Mouse (Mus musculus): Measurements from ENCODE around the gene Drap1. TPM values are rescaled to one million over a fixed set of nuclear protein-coding genes. Genes with fewer than 3 reads are reported as not detected.

Gene Drap1
- polyA plus RNA-seq, 1 experiment from 2014 or later = 108 TPM

Other genes with a start within 250 kb of the Drap1 start
- 17.2 and 19.7 TPM in 2 replicates for gene Pacs1, start 151.9 kb downstream of the Drap1 start, polyA plus RNA-seq (2016; fragmentation: Nextera tagmentation; extraction: Ambion mirVana)
- gene Sf3b2, start 129.5 kb downstream of the Drap1 start, polyA plus RNA-seq (2016; fragmentation: Nextera tagmentation; extraction: Ambion mirVana) = 183 and 187 TPM in 2 replicates
- gene Gal3st3, start 126.6 kb downstream of the Drap1 start, polyA plus RNA-seq (2016; fragmentation: Nextera tagmentation; extraction: Ambion mirVana) = 0.29 and 0.54 TPM in 2 replicates
- gene Catsper1, start 89.2 kb downstream of the Drap1 start, polyA plus RNA-seq (2016; fragmentation: Nextera tagmentation; extraction: Ambion mirVana) = not detected in 2 replicates
- not detected in 2 replicates for gene Cst6, start 75.4 kb downstream of the Drap1 start, polyA plus RNA-seq (2016; fragmentation: Nextera tagmentation; extraction: Ambion mirVana)
- gene Eif1ad, start 58.2 kb downstream of the Drap1 start, polyA plus RNA-seq (2016; fragmentation: Nextera tagmentation; extraction: Ambion mirVana) = 50.3 and 54.0 TPM in 2 replicates
- gene Banf1, start 57.8 kb downstream of the Drap1 start, polyA plus RNA-seq (2016; fragmentation: Nextera tagmentation; extraction: Ambion mirVana) = 365 and 372 TPM in 2 replicates
- 69.9 and 72.5 TPM in 2 replicates for gene Sart1, start 36.3 kb downstream of the Drap1 start, polyA plus RNA-seq (2016; fragmentation: Nextera tagmentation; extraction: Ambion mirVana)
- 0.22 TPM in 1 of 2 replicates, not detected in the other for gene Tsga10ip, start 22.5 kb downstream of the Drap1 start, polyA plus RNA-seq (2016; fragmentation: Nextera tagmentation; extraction: Ambion mirVana)
- gene AI837181, start 165 bp upstream of the Drap1 start, polyA plus RNA-seq (2016; fragmentation: Nextera tagmentation; extraction: Ambion mirVana) = 21.8 and 24.0 TPM in 2 replicates
- gene Fosl1, start 22.6 kb upstream of the Drap1 start, polyA plus RNA-seq (2016; fragmentation: Nextera tagmentation; extraction: Ambion mirVana) = not detected in 2 replicates
- 4.1 and 4.8 TPM in 2 replicates for gene Ccdc85b, start 32.9 kb upstream of the Drap1 start, polyA plus RNA-seq (2016; fragmentation: Nextera tagmentation; extraction: Ambion mirVana)
- gene Fibp, start 35.6 kb upstream of the Drap1 start, polyA plus RNA-seq (2016; fragmentation: Nextera tagmentation; extraction: Ambion mirVana) = 44.3 and 45.2 TPM in 2 replicates
- gene Ctsw, start 43.5 kb upstream of the Drap1 start, polyA plus RNA-seq (2016; fragmentation: Nextera tagmentation; extraction: Ambion mirVana) = 0.43 and 0.53 TPM in 2 replicates
- 30.0 and 30.6 TPM in 2 replicates for gene Efemp2, start 49.0 kb upstream of the Drap1 start, polyA plus RNA-seq (2016; fragmentation: Nextera tagmentation; extraction: Ambion mirVana)
- 22.2 and 22.9 TPM in 2 replicates for gene Mus81, start 63.4 kb upstream of the Drap1 start, polyA plus RNA-seq (2016; fragmentation: Nextera tagmentation; extraction: Ambion mirVana)
- 1,523 and 1,533 TPM in 2 replicates for gene Cfl1, start 65.5 kb upstream of the Drap1 start, polyA plus RNA-seq (2016; fragmentation: Nextera tagmentation; extraction: Ambion mirVana)
- 0.13 TPM in 1 of 2 replicates, not detected in the other for gene 1700020D05Rik, start 78.8 kb upstream of the Drap1 start, polyA plus RNA-seq (2016; fragmentation: Nextera tagmentation; extraction: Ambion mirVana)
- gene Snx32, start 85.6 kb upstream of the Drap1 start, polyA plus RNA-seq (2016; fragmentation: Nextera tagmentation; extraction: Ambion mirVana) = 7.5 and 8.8 TPM in 2 replicates
- not detected in 2 replicates for gene Ovol1, start 135.7 kb upstream of the Drap1 start, polyA plus RNA-seq (2016; fragmentation: Nextera tagmentation; extraction: Ambion mirVana)
- 3.4 and 3.5 TPM in 2 replicates for gene Ap5b1, start 143.0 kb upstream of the Drap1 start, polyA plus RNA-seq (2016; fragmentation: Nextera tagmentation; extraction: Ambion mirVana)
- gene Rnaseh2c, start 176.9 kb upstream of the Drap1 start, polyA plus RNA-seq (2016; fragmentation: Nextera tagmentation; extraction: Ambion mirVana) = 171 and 177 TPM in 2 replicates
- gene Kat5, start 185.3 kb upstream of the Drap1 start, polyA plus RNA-seq (2016; fragmentation: Nextera tagmentation; extraction: Ambion mirVana) = 24.9 and 26.8 TPM in 2 replicates
- 32.1 and 33.6 TPM in 2 replicates for gene Rela, start 212.5 kb upstream of the Drap1 start, polyA plus RNA-seq (2016; fragmentation: Nextera tagmentation; extraction: Ambion mirVana)
- 41.4 and 41.8 TPM in 2 replicates for gene Sipa1, start 238.7 kb upstream of the Drap1 start, polyA plus RNA-seq (2016; fragmentation: Nextera tagmentation; extraction: Ambion mirVana)

Measured in liver, embryonic 12.5 days (tissue).